Mouse (Mus musculus): Measurements from ENCODE around the gene Shisa6.
"Not testable (repeated sequence)": the region's sequence is repeated elsewhere in the genome, so short reads cannot be mapped to it uniquely, and the experiment has no call there.

Gene Shisa6

DNA sequence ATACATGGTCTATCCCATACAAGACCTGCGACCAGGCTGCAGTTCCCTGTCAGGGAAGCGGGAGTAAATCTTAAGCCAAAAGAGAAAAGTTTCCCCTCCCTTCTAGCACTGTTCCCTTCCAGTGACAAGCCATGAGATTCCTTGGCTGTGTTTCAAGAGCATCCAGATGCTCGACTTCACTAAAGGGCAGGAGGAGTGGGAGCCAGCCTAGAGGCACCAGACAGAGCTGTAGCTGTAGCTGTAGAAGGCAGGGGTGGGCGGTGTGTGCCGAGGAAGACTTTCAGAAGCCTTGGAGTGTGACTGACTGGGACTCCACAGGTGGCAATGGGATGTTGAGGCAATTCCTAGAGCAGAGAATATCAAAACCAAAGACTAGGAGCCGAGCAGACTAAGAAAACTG, 43.3 kb downstream of the Shisa6 start:
- DNase-seq (ENCODE audit: low read depth) = no peak

DNA sequence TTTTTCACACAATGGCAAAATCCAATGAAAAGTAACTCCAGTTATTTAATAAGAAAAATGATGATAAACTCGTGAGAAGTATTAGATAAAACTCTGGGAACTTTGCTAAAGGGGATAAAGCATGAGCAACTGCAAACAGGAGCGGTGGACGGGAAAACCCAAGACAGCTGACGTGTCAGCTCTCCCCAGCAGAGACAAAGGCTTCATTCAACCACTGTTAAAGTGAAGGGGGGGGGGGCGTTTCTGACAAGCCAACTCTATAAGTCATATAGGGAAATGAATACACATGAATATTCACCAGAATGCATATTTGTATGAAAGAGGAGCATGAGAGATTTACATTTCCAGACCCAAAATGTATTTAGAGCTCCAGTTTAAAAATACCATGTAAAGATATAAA, 83.1 kb downstream of the Shisa6 start:
- peak; percentile 43 for DNase-seq (ENCODE audit: low read depth)

DNA sequence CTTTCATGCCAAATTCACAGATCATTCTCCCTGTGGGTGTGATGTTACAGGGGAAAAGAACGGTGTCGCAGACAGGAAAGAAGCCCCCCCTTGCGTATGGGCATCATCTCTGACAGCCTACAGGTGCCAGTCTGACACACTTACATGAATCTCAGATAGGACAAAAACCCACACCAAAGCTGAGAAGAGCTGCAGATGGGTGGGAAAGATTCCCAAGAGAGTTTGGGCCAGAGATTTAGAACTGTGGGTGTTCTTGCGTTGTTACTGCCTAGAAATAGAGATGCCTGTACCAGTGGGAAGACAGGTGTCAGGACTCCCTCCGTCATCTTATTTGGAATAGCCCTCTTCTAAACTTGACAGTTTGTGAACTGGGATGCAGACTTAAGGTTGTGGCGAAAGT, 99.6 kb downstream of the Shisa6 start:
- DNase-seq (ENCODE audit: low read depth) = no peak

GRCm38 (mm10) chr11:66418216-66418615, 107.5 kb downstream of the Shisa6 start:
- peak; percentile 58 for DNase-seq (ENCODE audit: low read depth)

DNA sequence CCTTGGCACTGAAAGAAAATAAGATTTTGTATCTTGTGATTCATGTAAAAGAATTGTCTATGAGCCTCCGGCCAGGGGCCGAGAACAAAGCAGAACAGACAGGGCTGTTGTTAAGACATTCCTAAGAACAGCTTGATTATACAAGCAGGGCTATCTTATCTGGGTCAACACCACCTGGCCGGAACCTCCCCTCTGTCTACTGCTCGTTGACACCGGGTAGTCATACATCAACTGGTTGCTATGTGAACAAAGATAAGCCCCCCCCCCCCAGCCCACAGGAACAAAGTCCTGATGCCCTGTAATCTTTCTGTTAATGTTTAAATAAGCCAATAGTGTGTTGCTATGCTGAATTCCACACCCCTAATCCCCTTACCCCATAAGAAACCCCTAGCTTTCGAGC, 117.0 kb downstream of the Shisa6 start:
- DNase-seq (ENCODE audit: low read depth) = not testable (repeated sequence)

DNA sequence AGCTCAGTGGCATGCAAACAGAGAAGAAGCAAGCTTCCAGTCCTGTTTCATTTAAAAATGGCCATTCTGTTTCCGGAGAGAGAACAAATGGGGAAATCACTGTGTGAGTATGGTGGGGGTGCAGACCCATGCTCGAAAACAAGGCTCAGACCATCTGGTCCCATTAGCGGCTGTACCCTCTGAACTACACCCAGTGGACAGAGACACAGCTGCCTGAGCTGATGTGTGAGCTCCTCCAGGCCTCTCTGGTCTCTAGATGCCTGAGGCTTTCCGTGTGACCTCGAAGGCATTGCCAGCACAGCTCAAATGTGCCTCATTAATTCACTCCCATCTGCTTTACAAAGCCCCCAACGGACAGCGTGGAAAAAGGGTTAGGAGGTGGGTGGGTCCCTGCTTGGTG, 125.7 kb downstream of the Shisa6 start:
- DNase-seq (ENCODE audit: low read depth) = no peak

DNA sequence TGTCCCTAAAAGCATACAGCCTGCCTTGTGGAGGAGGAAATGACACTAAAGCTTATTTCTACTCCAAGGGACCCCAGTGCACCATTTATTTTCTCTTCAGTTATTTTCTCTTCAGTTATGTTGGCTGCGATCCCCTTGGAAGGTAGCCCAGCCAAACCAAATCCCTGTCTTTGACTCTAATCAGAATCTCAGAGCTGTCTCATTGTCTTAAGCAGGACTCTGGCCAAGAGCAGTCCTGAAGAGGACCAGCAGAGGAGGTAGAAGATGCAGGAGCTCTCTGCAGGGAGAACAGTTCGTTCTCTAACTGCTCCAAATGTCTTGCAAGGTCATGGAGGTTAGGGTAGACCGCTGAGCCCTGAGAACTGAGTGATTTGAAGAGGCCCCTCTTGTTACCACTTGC, 138.2 kb downstream of the Shisa6 start:
- DNase-seq (ENCODE audit: low read depth) = peak; percentile 43

DNA sequence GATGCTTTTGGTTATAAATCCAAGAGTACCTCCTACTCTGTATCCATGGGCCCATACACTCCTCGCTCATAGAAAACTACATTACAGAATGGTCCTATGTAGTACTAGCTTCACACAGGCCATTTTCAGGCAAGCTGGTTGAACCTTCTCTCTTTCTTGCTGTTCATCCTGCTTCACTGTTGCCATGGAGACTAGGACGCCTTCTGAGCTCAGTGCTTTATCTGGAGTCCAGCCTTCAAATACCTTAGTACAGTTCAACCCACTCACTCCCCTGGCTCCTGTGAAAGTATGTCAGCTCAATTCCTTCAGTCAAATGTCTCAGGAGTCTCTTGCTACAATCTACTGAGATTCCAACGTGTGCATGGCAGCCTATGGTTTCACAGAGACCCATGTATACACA, 154.0 kb downstream of the Shisa6 start:
- no peak for DNase-seq (ENCODE audit: low read depth)

DNA sequence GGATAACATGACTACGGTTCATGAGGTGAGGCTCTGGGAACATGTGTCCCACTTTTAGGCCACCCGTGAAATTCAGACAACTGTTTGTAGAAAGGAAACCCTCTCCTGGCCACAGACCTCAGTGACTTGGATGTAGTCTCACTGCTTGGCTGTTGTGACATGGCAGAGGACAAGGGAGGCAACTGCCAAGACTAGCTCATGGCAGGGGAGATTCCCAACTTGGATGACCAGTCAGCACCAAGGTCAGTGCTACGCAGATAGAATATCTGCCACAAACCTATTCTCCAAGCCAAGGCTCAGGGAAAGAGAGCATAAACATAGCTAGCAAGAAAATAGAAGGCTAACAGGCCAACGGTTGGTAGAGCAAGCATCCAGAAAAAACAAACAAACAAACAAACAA, 156.0 kb downstream of the Shisa6 start:
- DNase-seq (ENCODE audit: low read depth) = no peak

- DNase-seq (ENCODE audit: low read depth) = peak; percentile 88
These were observed 158.7 kb downstream of the Shisa6 start for GRCm38 (mm10) chr11:66366809-66367685.

GRCm38 (mm10) chr11:66359811-66360210, 166.0 kb downstream of the Shisa6 start:
- peak; percentile 83 for DNase-seq (ENCODE audit: low read depth)

GRCm38 (mm10) chr11:66344822-66345221, 180.9 kb downstream of the Shisa6 start:
- DNase-seq (ENCODE audit: low read depth) = peak; percentile 19

- DNase-seq (ENCODE audit: low read depth) = no peak
These were observed 189.5 kb downstream of the Shisa6 start for GRCm38 (mm10) chr11:66336313-66336712.

- peak; percentile 20 for DNase-seq (ENCODE audit: low read depth)
These were observed 213.0 kb downstream of the Shisa6 start for GRCm38 (mm10) chr11:66312764-66313163.

GRCm38 (mm10) chr11:66304396-66304795, 221.4 kb downstream of the Shisa6 start:
- no peak for DNase-seq (ENCODE audit: low read depth)

DNA sequence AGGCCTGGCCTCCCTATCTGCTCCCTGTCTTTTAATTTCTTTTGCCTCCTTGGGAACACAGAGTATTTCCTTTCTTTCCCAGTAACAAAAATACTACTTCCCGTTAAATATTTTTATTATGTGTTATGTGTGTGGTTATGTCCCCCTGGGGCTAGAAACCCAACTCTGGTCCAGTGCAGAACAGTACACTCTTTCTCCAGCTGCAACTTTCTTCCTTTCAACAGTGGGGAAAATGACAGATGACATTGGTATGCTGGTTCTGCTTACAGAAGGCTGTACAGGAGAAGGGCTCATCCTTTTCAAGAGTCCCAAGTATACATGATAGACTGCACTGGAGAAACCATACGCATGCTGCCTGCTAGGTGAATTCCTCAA, 251.1 kb downstream of the Shisa6 start:
- DNase-seq (ENCODE audit: low read depth) = peak; percentile 29

- DNase-seq (ENCODE audit: low read depth) = no peak
These were observed 251.7 kb downstream of the Shisa6 start for GRCm38 (mm10) chr11:66273904-66274706.

- DNase-seq (ENCODE audit: low read depth) = no peak
These were observed 258.7 kb downstream of the Shisa6 start for GRCm38 (mm10) chr11:66267029-66267428.

- DNase-seq (ENCODE audit: low read depth) = no peak
These were observed 260.3 kb downstream of the Shisa6 start for GRCm38 (mm10) chr11:66265336-66265990.

- no peak for DNase-seq (ENCODE audit: low read depth)
These were observed 265.6 kb downstream of the Shisa6 start for GRCm38 (mm10) chr11:66260205-66260604.

GRCm38 (mm10) chr11:66258851-66259250, 266.9 kb downstream of the Shisa6 start:
- peak; percentile 83 for DNase-seq (ENCODE audit: low read depth)

DNA sequence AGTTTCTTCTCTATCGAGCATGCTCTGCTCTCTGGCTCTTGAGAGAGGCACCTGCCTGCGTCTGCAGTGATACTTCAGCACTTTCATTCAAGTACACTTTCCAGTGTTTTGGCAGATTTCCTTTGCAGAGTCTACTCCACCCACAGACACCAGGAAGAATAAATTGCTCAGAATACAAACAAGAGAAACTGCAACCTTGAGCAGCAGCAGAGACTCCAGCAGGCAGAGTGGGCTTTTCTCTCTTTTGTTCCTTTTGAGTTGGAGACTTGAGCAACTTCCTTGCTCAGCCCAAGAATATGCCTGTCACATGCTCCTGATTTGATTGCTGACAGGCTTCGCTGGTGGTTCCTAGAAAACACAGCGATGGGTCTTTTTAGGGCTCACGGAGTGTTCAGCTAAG, 278.6 kb downstream of the Shisa6 start:
- DNase-seq (ENCODE audit: low read depth) = no peak

- DNase-seq (ENCODE audit: low read depth) = no peak
These were observed 289.2 kb downstream of the Shisa6 start for GRCm38 (mm10) chr11:66236557-66236956.
